Mouse (Mus musculus) MEL (cell line): Measurements from ENCODE around the gene Zranb3. TPM values are rescaled to one million over a fixed set of nuclear protein-coding genes. Genes with fewer than 3 reads are reported as not detected.
"Not testable (repeated sequence)": the region's sequence is repeated elsewhere in the genome, so short reads cannot be mapped to it uniquely, and the experiment has no call there.

ENCODE experiments used
- DNase-seq: peaks from one replicate; pipeline ENCODE4 v3.0.0; 2011; ENCODE audit warnings: low read depth, low spot score
- H3K27ac ChIP-seq: 2 replicates; pipeline ENCODE4 v1.5.1; 2012; ENCODE audit warnings: low read depth, mild to moderate bottlenecking, control low read depth, low read length, moderate library complexity; ENCODE audit not compliant: control insufficient read depth
- H3K27me3 ChIP-seq, 2 experiments: fragments of 150-350 bp in 1 of 2; sonication (generic) in 1 of 2; 2 replicates each; pipeline ENCODE4 v1.6.1; 2012; ENCODE audit warnings: low read length in 2 of 2, mild to moderate bottlenecking in 2 of 2, improper control_type of control experiment in 1 of 2, moderate library complexity in 1 of 2; ENCODE audit not compliant: insufficient read depth in 2 of 2, control insufficient read depth in 1 of 2
- H3K36me3 ChIP-seq, 2 experiments: 2 replicates each; pipeline ENCODE4 v1.6.1; 2012 to 2014; ENCODE audit warnings: low read length in 2 of 2, improper control_type of control experiment in 1 of 2, inconsistent platforms in 1 of 2, mild to moderate bottlenecking in 1 of 2; ENCODE audit not compliant: insufficient read depth in 2 of 2, control insufficient read depth in 1 of 2
- H3K4me1 ChIP-seq, 2 experiments: fragments of 150-350 bp in 1 of 2; sonication (generic) in 1 of 2; 2 replicates each; pipeline ENCODE4 v1.6.1; 2012; ENCODE audit warnings: low read length in 2 of 2, improper control_type of control experiment in 1 of 2, mild to moderate bottlenecking in 1 of 2; ENCODE audit not compliant: insufficient read depth in 2 of 2, control insufficient read depth in 1 of 2
- H3K4me3 ChIP-seq, 2 experiments: fragments of 150-350 bp in 1 of 2; sonication (generic) in 1 of 2; 2 replicates each; pipeline ENCODE4 v1.5.1; 2012; ENCODE audit warnings: low read depth in 2 of 2, low read length in 2 of 2, mild to moderate bottlenecking in 2 of 2, moderate library complexity in 2 of 2, control low read depth in 1 of 2, improper control_type of control experiment in 1 of 2; ENCODE audit not compliant: control insufficient read depth in 1 of 2, insufficient read depth in 1 of 2
- H3K79me2 ChIP-seq: 2 replicates; pipeline ENCODE4 v1.6.1; 2012; ENCODE audit warnings: mild to moderate bottlenecking, low read length, moderate library complexity; ENCODE audit not compliant: control insufficient read depth, poor library complexity, insufficient read depth
- H3K9ac ChIP-seq: 2 replicates; pipeline ENCODE4 v1.6.1; 2012; ENCODE audit warnings: low read depth, mild to moderate bottlenecking, control low read depth, low read length, moderate library complexity; ENCODE audit not compliant: control insufficient read depth, poor library complexity, severe bottlenecking
- H3K9me3 ChIP-seq: fragments of 150-350 bp; sonication (generic); replicated peaks from 2 replicates; pipeline ENCODE4 v1.6.1; 2012; ENCODE audit warnings: mild to moderate bottlenecking, low read length, improper control_type of control experiment, moderate library complexity; ENCODE audit not compliant: insufficient read depth
- BHLHE40 ChIP-seq: IDR thresholded peaks from 2 replicates; pipeline ENCODE4 v1.6.1; 2012; ENCODE audit warnings: low read depth, mild to moderate bottlenecking, inconsistent platforms, low read length, improper control_type of control experiment, borderline replicate concordance
- CHD1 ChIP-seq: IDR thresholded peaks from 2 replicates; pipeline ENCODE4 v1.6.1; 2012; ENCODE audit warnings: low read depth, mild to moderate bottlenecking, inconsistent platforms, low read length, improper control_type of control experiment
- CHD2 ChIP-seq: IDR thresholded peaks from 2 replicates; pipeline ENCODE4 v1.6.1; 2011; ENCODE audit warnings: low read length, improper control_type of control experiment
- CTCF ChIP-seq, 3 experiments: IDR thresholded peaks in 2 of 3; conservative IDR thresholded peaks in 1 of 3; 2 replicates each; pipeline ENCODE4 v1.5.1; 2011 to 2012; ENCODE audit warnings: low read length in 3 of 3, low read depth in 2 of 3, mild to moderate bottlenecking in 2 of 3, improper control_type of control experiment in 1 of 3, inconsistent platforms in 1 of 3, mixed read lengths in 1 of 3, moderate library complexity in 1 of 3; ENCODE audit not compliant: control insufficient read depth in 1 of 3, insufficient read depth in 1 of 3, poor library complexity in 1 of 3, severe bottlenecking in 1 of 3
- ETS1 ChIP-seq: IDR thresholded peaks from 2 replicates; pipeline ENCODE4 v1.6.1; 2012; ENCODE audit warnings: low read depth, mild to moderate bottlenecking, inconsistent platforms, low read length, improper control_type of control experiment, moderate library complexity
- GABPA ChIP-seq: IDR thresholded peaks from 2 replicates; pipeline ENCODE4 v1.6.1; 2012; ENCODE audit warnings: low read depth, mild to moderate bottlenecking, inconsistent platforms, low read length, improper control_type of control experiment, moderate library complexity
- HCFC1 ChIP-seq: IDR thresholded peaks from 2 replicates; pipeline ENCODE4 v1.6.1; 2012; ENCODE audit warnings: low read depth, mild to moderate bottlenecking, inconsistent platforms, low read length, improper control_type of control experiment, moderate library complexity
- JUND ChIP-seq: IDR thresholded peaks from 2 replicates; pipeline ENCODE4 v1.6.1; 2011; ENCODE audit warnings: low read depth, mild to moderate bottlenecking, improper control_type of control experiment, low read length
- MAFK ChIP-seq: IDR thresholded peaks from 2 replicates; pipeline ENCODE4 v1.6.1; 2011; ENCODE audit warnings: low read depth, mild to moderate bottlenecking, low read length, improper control_type of control experiment, borderline replicate concordance
- MAX ChIP-seq: IDR thresholded peaks from 2 replicates; pipeline ENCODE4 v1.6.1; 2011; ENCODE audit warnings: low read length, improper control_type of control experiment
- MEF2A ChIP-seq: IDR thresholded peaks from 2 replicates; pipeline ENCODE4 v1.6.1; 2014; ENCODE audit warnings: low read depth, mild to moderate bottlenecking, inconsistent platforms, low read length, improper control_type of control experiment; ENCODE audit not compliant: poor library complexity, insufficient replicate concordance, severe bottlenecking; ENCODE audit errors: extremely low read depth
- MYC ChIP-seq: IDR thresholded peaks from 2 replicates; pipeline ENCODE4 v1.6.1; 2011; ENCODE audit warnings: low read depth, mild to moderate bottlenecking, low read length, improper control_type of control experiment, moderate library complexity
- NRF1 ChIP-seq: IDR thresholded peaks from 2 replicates; pipeline ENCODE4 v1.6.1; 2014; ENCODE audit warnings: low read depth, mild to moderate bottlenecking, inconsistent platforms, low read length, improper control_type of control experiment, moderate library complexity; ENCODE audit not compliant: poor library complexity, insufficient read depth, severe bottlenecking
- POLR2AphosphoS2 ChIP-seq: IDR thresholded peaks from 2 replicates; pipeline ENCODE4 v1.6.1; 2011; ENCODE audit warnings: low read length, improper control_type of control experiment
- RAD21 ChIP-seq: IDR thresholded peaks from 2 replicates; pipeline ENCODE4 v1.6.1; 2011; ENCODE audit warnings: mild to moderate bottlenecking, low read depth, low read length, improper control_type of control experiment
- RCOR1 ChIP-seq: IDR thresholded peaks from 2 replicates; pipeline ENCODE4 v1.6.1; 2012; ENCODE audit warnings: low read depth, mild to moderate bottlenecking, inconsistent platforms, low read length, improper control_type of control experiment
- SIN3A ChIP-seq: IDR thresholded peaks from 2 replicates; pipeline ENCODE4 v1.6.1; 2012; ENCODE audit warnings: low read length, improper control_type of control experiment, inconsistent platforms
- SMC3 ChIP-seq: IDR thresholded peaks from 2 replicates; pipeline ENCODE4 v1.6.1; 2011; ENCODE audit warnings: low read depth, low read length, improper control_type of control experiment
- TAL1 ChIP-seq: IDR thresholded peaks from 2 replicates; pipeline ENCODE4 v1.6.1; 2012; ENCODE audit warnings: mild to moderate bottlenecking, inconsistent platforms, low read length, moderate library complexity, mixed read lengths
- TBP ChIP-seq: IDR thresholded peaks from 2 replicates; pipeline ENCODE4 v1.8.0; 2011; ENCODE audit warnings: low read depth, low read length, improper control_type of control experiment
- USF2 ChIP-seq, 2 experiments: IDR thresholded peaks; 2 replicates each; pipeline ENCODE4 v1.6.1; 2011 to 2012; ENCODE audit warnings: improper control_type of control experiment in 2 of 2, low read length in 2 of 2, borderline replicate concordance in 1 of 2, inconsistent platforms in 1 of 2, low read depth in 1 of 2, mild to moderate bottlenecking in 1 of 2; ENCODE audit not compliant: insufficient read depth in 1 of 2
- ZC3H11A ChIP-seq: IDR thresholded peaks from 2 replicates; pipeline ENCODE4 v1.6.1; 2012; ENCODE audit warnings: low read depth, mild to moderate bottlenecking, inconsistent platforms, low read length, improper control_type of control experiment
- ZKSCAN1 ChIP-seq: IDR thresholded peaks from 2 replicates; pipeline ENCODE4 v1.6.1; 2012; ENCODE audit warnings: low read depth, mild to moderate bottlenecking, inconsistent platforms, low read length, improper control_type of control experiment, moderate library complexity
- ZMIZ1 ChIP-seq: IDR thresholded peaks from 2 replicates; pipeline ENCODE4 v1.6.1; 2012; ENCODE audit warnings: low read depth, mild to moderate bottlenecking, inconsistent platforms, low read length, improper control_type of control experiment, moderate library complexity
- polyA plus RNA-seq, 2 experiments: library from polyadenylated mRNA; stranded (reverse) in 1 of 2; unstranded in 1 of 2; fragments of >175 nt in 1 of 2; fragments of >200 nt in 1 of 2; gene quantifications; 2 replicates each; pipeline versions ENCODE4 v1.2.1 to v1.2.4; 2012; ENCODE audit warnings: low replicate concordance in 2 of 2, low read depth in 1 of 2; ENCODE audit not compliant: insufficient read length in 2 of 2, insufficient read depth in 1 of 2, missing spikeins in 1 of 2
- total RNA-seq: library from RNA; depleted of rRNA; stranded (reverse); fragments of 300-350 nt; gene quantifications from 2 replicates; pipeline ENCODE4 v1.2.3, GENCODE M21; 2012

The Zranb3 gene
- total and polyA plus RNA-seq, 3 experiments: 3.9 to 4.1 TPM; not detected in 1

DNA sequence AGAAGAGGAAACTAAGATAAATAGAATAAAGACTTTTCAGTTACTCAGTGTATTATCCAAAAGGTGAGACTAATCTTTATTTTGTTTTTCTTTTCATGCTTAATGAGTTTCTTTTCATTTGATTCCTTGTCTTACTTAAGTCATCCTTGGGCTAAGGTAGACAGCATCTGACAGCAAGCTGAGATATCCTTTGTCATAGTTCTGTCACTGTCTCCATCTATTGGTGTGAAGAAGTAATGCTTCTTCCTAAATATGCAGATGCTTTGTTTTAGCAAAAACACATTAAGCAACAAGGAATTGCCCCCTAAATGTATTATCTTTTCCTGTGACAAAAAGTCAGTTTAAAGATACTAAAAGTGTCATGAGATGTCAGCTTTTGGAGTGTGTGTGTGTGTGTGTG, 38.2 kb upstream of the Zranb3 start:
- Histone ChIP-seq H3K27ac (no peak overlapping the region), H3K9ac (no peak overlapping the region), H3K4me1 (peaks cover 2 to 14% of the 10 kb centered on the region in 2 experiments; a peak in 3 of 4 replicates), H3K9me3 (no peaks in the 10 kb centered on the region), H3K27me3 (no peaks in the 10 kb centered on the region), H3K36me3 (peaks cover 0 to 5% of the 10 kb centered on the region in 2 experiments; a peak in 2 of 4 replicates), H3K4me3 (no peak overlapping the region), H3K79me2 (peaks cover 7% of the 10 kb centered on the region)
- peak; percentile 55 for DNase-seq
- no peak for TF ChIP-seq TAL1
- TF ChIP-seq MAX: no peak
- peak in 2 of 3 experiments; percentile 35 to 69; a peak in 4 of 6 replicates for TF ChIP-seq CTCF (IDR thresholded peaks at IDR 0.05 in 2 of 3, conservative IDR thresholded peaks at IDR 0.05 in 1 of 3; ENCODE audit: control insufficient read depth in 1 of 3, insufficient read depth in 1 of 3, low read depth in 2 of 3, low read length in 3 of 3, poor library complexity in 1 of 3, severe bottlenecking in 1 of 3)
- no peak for TF ChIP-seq JUND
- no peak for TF ChIP-seq GABPA
- no peak for TF ChIP-seq POLR2AphosphoS2
- no peak for TF ChIP-seq TBP
- TF ChIP-seq SIN3A: no peak
- no peak for TF ChIP-seq ZMIZ1
- TF ChIP-seq CHD1: no peak
- TF ChIP-seq MYC: no peak
- TF ChIP-seq ETS1: no peak
- no peak for TF ChIP-seq MAFK
- no peak for TF ChIP-seq CHD2
- TF ChIP-seq USF2 (IDR thresholded peaks at IDR 0.05; ENCODE audit: borderline replicate concordance in 1 of 2, insufficient read depth in 1 of 2, low read depth in 1 of 2, low read length in 2 of 2): no peak
- peak; percentile 70 for TF ChIP-seq SMC3
- no peak for TF ChIP-seq NRF1
- no peak for TF ChIP-seq ZKSCAN1
- TF ChIP-seq ZC3H11A: peak; percentile 51
- no peak for TF ChIP-seq MEF2A
- TF ChIP-seq RAD21: peak; percentile 73
- no peak for TF ChIP-seq HCFC1
- no peak for TF ChIP-seq RCOR1
- no peak for TF ChIP-seq BHLHE40

DNA sequence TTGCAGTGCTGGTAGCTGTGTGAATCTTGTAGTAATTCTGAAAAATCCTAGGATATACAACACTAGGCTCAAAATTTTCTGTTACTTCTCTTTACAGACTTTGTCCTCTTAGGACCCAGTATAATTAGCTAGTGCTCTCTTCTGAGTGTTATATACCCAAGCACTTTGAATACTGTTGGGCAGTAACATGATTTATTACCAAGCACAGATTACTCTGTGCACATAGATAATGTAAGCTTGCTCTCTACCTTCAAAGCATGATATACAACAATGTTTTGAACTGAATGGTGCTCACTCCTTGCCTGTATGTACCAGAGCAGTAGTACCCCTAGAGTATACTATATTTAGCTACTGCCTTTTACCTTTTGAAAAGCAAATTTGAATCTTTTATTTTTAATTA, 33.4 kb upstream of the Zranb3 start:
- H3K36me3 ChIP-seq, DNase-seq, H3K9ac ChIP-seq, H3K9me3 ChIP-seq, H3K27ac ChIP-seq, H3K27me3 ChIP-seq, H3K4me3 ChIP-seq: not testable (repeated sequence)
- peaks cover 13% of the 10 kb centered on the region for H3K79me2 ChIP-seq
- peaks cover 2 to 14% of the 10 kb centered on the region in 2 experiments; a peak in 3 of 4 replicates for H3K4me1 ChIP-seq
